Mouse (Mus musculus) brain, embryonic 18.5 days (tissue): Measurements from ENCODE around the gene Crybg2.
A peak's percentile ranks its signal among the peaks of the same experiment; 100 is the strongest.

ENCODE experiments used
- DNase-seq: peaks from one replicate; pipeline ENCODE4 v3.0.0-alpha.2; 2012; ENCODE audit warnings: low read depth, low spot score

The Crybg2 gene

DNA sequence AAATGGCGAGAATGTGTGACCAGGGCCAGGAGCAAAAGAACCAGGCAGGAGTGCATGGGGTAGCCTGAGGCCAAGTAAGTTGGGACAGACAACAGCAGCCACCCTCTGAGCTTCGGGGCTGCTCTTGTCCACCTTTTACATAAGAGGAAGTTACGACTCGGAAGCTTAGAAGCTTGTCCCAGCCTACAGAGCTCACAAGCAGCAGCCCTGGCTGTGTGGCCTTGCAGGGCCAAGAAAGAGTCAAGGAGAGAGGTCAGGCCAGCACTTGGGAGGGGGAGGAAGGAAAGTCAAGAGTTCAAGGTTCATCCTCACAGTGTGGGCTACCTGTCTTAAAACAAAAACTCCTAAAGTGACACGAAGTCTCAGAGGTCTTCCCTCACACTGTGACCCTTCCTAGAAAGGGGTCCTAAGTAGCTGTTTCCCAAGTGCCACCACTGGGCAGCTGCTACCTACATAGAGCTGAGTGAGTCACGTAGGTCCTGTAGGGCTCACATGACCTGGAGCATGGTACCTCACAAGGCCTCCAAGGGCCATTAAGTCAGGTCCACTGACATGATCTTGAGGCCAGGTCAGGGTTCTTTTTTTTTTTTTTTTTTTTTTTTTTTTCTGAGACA lies 59.7 kb downstream of the Crybg2 start:
- no peak for DNase-seq

GRCm38 (mm10) chr4:134120916-134121315 lies 60.3 kb downstream of the Crybg2 start:
- no peak for DNase-seq

DNA sequence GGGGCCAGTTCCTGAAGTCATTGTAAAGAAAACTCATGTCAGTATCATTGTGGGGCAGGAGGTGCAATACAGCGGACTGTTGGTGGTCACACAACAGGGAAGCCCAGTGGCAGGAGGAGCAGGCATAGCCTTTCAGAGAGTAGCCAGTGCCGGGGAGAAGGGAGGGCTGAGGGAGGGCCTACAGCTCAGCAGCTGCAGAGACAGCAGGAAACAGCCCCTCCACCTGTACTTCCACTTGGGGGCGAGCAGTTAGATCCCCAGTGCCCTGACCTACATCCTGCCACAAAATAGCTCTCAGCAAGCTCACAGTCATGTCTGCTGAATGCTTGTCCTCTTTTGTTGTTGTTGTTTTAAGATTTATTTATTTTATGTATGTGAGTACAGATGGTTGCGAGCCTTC lies 61.0 kb downstream of the Crybg2 start:
- DNase-seq = no peak

DNA sequence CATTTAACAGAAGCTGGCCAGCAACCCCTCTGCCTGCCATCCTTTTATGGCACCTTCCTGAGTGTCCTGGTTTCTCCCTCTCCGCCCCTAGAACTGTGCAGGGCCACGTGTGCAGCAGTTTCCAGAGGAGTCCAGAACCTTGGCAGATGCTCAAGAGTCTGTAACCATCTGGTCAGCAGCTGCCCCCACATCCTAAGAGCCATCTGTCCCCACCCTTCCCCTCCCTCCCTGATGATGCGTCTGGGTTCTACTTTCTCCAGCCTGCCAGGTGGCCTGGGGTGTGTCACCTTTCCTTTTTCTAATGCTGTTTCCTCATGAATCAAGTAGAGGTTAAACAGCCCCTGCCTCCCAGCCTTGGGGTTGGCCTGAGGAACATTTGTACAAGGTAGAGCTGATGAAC lies 61.7 kb downstream of the Crybg2 start:
- DNase-seq = no peak

DNA sequence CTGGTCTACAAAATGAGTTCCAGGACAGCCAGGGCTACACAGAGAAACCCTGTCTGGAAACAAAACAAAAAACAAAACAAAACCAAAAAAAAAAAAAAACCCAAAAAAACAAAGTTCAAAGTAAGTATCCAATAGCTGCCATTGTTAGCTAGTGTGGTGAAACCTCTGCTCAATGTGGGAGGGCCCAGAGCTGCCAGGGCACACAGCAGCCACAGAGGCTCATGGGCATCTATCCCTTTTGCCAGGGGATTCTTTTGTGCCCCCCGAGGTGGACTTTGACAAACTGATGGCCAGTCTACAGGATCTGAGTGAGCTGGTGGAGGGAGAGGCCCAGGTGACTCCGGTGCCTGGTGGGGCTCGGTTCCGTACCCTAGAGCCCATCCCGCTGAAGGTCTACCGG lies 62.5 kb downstream of the Crybg2 start:
- DNase-seq = no peak

GRCm38 (mm10) chr4:134123680-134124551 lies 63.3 kb downstream of the Crybg2 start:
- no peak for DNase-seq

DNA sequence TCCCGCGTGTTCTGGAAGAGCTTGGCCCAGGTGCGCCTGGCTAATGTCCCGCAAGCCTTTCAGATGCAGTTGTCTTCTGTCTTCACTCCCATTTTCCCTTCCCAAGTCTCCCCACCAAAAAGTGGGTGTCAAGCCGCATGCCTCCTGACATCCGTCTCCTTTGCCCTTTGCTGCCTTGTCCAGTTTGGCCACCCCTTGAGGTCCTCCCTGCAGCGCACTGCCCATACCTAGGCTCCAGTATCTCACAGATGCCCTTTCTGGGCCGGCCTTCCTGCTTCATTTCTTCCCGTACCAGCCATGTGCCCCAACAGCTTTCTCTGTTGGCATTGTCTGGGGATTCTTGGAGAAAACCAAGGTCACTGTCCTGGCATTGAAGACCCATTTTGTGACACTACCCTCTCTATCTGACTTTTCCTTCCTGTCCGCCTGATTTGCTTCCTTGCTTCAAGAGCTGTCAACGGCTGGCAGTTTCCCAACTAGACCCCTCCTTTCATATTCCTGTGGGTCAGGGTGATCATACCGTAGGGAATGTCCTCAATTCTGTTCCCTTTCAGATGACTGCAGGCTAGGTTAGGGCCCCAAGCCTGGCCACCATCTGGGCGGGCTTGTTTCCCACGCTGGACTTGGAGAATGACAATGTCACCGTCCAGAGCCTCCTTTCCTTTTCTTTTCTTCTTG lies 64.9 kb downstream of the Crybg2 start:
- DNase-seq = no peak

DNA sequence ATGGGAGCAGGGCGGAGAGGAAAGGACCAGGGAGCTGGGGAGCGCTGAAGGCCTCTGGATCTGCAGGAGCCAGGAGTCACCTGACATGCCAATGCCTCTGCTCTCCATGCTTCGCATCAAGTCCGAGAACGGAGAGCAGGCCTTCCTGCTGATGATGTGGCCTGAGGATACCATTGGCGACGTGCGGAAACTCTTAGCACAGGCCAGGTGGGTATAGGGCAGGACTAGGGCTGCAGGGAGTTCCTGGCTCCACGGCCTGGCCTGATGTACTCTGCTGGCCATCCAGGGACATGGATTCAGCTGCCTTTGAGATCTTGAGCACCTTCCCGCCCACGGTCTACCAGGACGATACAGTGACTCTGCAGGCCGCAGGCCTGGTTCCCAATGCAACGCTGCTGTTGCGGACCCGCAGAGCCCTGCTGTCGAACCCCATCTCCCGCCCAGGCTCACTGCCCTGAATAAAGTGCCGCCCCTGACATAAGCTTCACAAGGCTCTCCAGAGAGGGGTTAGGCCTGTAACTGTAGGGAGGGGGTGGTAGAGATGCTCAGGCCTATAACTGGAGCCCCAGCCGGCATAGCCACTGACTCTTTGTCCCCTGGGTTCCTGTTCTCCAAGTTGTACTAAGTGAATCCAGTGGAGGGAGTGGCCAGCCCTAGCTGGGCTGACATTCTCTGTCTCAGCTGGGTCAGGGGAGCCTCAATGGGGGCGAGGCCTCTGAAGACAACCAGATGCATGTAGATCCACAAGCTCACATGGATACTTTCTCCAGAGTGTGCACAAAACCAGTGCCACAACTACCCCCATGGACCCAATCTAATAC lies 65.9 kb downstream of the Crybg2 start:
- no peak for DNase-seq

DNA sequence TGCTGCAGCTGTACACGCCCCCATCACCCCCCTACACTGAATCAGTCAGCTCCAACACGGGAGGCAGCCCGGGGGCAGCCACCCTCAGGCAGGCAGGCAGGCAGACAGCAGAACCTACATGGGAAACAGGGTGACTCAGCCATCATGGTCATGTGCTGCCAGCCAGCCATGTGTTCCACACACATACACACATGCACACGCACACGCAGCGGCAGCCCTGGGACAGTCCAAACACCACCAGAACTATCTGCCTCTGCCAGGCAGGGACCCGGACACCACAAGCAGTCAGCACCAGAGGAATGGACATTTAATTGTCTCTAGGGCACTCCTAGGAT lies 66.5 kb downstream of the Crybg2 start:
- DNase-seq = no peak

DNA sequence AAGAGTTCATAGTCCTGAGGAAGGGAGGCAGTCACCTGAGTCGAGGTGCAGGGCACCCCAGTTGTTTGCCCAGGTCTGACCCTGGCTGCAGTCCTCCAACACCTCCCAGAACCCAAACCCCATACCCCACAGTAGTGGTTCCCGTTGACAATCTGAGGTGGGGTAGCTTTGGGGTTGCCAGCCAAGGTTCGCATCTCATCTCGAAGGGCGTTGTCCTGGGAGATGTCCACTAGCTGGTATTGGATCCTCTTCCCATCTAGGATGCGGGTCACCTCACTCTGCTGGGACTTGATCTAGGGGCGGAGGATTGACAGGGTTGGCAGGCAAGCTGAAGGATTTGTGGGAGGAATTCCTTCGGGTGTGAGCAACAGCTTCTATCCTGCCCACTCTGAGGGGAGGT lies 67.2 kb downstream of the Crybg2 start:
- DNase-seq = no peak

- DNase-seq = peak; percentile 74
Observed at GRCm38 (mm10) chr4:134128221-134128982, 67.8 kb downstream of the Crybg2 start, which contains the start of gene Sh3bgrl3. Gene Sh3bgrl3 (minus strand): TSS chr4:134128789.

- DNase-seq = no peak
Observed at GRCm38 (mm10) chr4:134128983-134129362, 68.4 kb downstream of the Crybg2 start.

- no peak for DNase-seq
Observed at GRCm38 (mm10) chr4:134129482-134129881, 68.9 kb downstream of the Crybg2 start.

DNA sequence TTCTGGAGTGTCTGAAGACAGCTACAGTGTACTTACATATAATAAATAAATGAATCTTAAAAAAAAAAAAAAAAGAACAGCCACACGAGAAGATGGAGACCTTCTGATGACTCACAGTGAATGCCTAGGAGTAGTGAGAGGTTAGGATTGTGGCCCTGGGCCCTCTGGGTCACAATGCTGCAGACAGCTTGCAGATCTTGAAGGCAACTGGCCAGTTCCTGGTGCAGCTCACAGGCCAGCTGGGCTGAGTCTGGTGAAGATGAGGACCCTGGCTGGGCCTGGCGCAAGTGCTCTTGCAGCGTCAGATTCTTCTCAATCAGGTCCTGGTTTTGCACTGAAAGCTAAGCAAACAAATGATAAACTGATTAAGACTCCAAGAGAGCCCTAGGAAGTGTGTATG lies 71.5 kb downstream of the Crybg2 start:
- no peak for DNase-seq

DNA sequence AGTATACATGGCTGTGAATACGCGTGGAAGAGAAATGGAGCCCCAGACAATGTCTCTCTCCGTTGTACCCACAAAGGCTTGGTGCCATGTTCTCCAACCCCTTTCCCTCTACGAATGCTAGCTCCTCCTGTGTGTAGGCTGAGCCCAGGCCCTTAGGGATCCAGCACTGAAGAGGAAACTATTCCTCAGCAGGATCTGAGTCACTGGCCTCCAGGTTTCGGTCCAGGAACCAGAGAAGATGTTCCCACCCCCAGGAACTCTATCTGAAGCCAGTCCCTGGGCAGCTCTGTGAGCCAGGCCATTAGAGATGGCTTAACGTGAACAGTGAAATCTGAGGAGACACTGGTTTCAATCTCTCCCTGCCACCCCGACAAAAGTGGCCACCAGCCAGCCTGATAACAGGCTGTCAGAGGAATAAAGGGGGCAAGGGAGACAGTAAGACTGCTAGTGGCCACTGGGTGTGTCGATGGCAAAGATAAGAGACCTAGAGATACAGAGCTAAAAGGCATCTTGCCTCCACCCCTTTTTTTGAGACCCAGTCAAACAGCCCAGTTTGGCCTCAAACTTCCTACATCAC lies 72.0 kb downstream of the Crybg2 start:
- DNase-seq = no peak

GRCm38 (mm10) chr4:134136280-134136926 lies 75.8 kb downstream of the Crybg2 start:
- DNase-seq = no peak

DNA sequence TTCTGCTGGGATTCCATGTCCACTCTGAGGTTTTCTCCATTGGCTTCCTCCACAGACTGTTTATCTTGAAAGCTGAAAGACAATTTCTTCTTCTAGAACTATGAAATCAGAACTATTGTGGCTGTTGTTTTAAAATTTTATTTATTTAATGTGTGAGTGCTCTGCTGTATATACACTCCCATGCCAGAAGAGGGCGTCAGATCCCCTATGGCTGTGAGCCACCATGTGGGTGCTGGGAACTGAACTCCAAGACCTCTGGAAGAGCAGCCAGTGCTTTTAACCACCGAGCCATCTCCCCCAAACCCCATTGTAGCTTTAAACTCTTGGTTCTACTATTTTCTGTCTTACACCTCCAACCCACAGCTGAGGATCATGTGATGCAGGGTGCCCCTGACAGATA lies 78.2 kb downstream of the Crybg2 start:
- DNase-seq = no peak
